Mouse (Mus musculus) spleen, adult 2 months (tissue): ENCODE measurements around the gene Osbpl3. TPM values are rescaled to one million over a fixed set of nuclear protein-coding genes. Genes with fewer than 3 reads are reported as not detected.

ENCODE experiments used
- DNase-seq, 2 experiments: peaks; one replicate each; pipeline versions ENCODE4 v3.0.0 to v3.0.0-alpha.2; 2012 to 2021; ENCODE audit warnings: low spot score in 2 of 2, low read depth in 1 of 2
- H3K27ac ChIP-seq: fragments of 200-500 bp; 2 replicates; pipeline ENCODE4 v1.5.1; 2012; ENCODE audit warnings: low read length, inconsistent platforms; ENCODE audit not compliant: insufficient read depth
- H3K27me3 ChIP-seq: fragments of 200-500 bp; 2 replicates; pipeline ENCODE4 v1.6.1; 2012; ENCODE audit warnings: mild to moderate bottlenecking, moderate library complexity, low read length, inconsistent platforms; ENCODE audit not compliant: control insufficient read depth, insufficient read depth
- H3K36me3 ChIP-seq: fragments of 200-500 bp; 2 replicates; pipeline ENCODE4 v1.6.1; 2012; ENCODE audit warnings: mild to moderate bottlenecking, low read length, inconsistent platforms; ENCODE audit not compliant: control insufficient read depth, insufficient read depth
- H3K4me1 ChIP-seq: fragments of 200-500 bp; 2 replicates; pipeline ENCODE4 v1.6.1; 2011; ENCODE audit warnings: inconsistent platforms; ENCODE audit not compliant: control insufficient read depth, insufficient read depth, insufficient read length
- H3K4me3 ChIP-seq: fragments of 200-500 bp; 2 replicates; pipeline ENCODE4 v1.5.1; 2011; ENCODE audit warnings: mild to moderate bottlenecking, inconsistent platforms; ENCODE audit not compliant: insufficient read depth, insufficient read length; ENCODE audit errors: extremely low read depth
- CTCF ChIP-seq: fragments of 200-500 bp; IDR thresholded peaks from 2 replicates; pipeline ENCODE4 v1.5.1; 2011; ENCODE audit warnings: mild to moderate bottlenecking, inconsistent platforms; ENCODE audit not compliant: insufficient read depth, insufficient read length, insufficient replicate concordance; ENCODE audit errors: extremely low read depth
- POLR2A ChIP-seq: fragments of 200-500 bp; IDR thresholded peaks from 2 replicates; pipeline ENCODE4 v1.6.1; 2011; ENCODE audit warnings: low read depth, low read length, inconsistent platforms
- WGBS: fragments of 180-500 bp; shearing (Covaris S2); methylation state at CpG from one replicate; pipeline ENCODE4 v1.1.7; 2018; 5-methylcytosine and 5-hydroxymethylcytosine counted together
- polyA plus RNA-seq: library from polyadenylated mRNA; depleted of rRNA; stranded (reverse); fragments of >200 nt; gene quantifications from 2 replicates; pipeline ENCODE4 v1.2.3, GENCODE M21; 2012

Gene Osbpl3
- polyA plus RNA-seq, 1 experiment, result 2.8 TPM

DNA sequence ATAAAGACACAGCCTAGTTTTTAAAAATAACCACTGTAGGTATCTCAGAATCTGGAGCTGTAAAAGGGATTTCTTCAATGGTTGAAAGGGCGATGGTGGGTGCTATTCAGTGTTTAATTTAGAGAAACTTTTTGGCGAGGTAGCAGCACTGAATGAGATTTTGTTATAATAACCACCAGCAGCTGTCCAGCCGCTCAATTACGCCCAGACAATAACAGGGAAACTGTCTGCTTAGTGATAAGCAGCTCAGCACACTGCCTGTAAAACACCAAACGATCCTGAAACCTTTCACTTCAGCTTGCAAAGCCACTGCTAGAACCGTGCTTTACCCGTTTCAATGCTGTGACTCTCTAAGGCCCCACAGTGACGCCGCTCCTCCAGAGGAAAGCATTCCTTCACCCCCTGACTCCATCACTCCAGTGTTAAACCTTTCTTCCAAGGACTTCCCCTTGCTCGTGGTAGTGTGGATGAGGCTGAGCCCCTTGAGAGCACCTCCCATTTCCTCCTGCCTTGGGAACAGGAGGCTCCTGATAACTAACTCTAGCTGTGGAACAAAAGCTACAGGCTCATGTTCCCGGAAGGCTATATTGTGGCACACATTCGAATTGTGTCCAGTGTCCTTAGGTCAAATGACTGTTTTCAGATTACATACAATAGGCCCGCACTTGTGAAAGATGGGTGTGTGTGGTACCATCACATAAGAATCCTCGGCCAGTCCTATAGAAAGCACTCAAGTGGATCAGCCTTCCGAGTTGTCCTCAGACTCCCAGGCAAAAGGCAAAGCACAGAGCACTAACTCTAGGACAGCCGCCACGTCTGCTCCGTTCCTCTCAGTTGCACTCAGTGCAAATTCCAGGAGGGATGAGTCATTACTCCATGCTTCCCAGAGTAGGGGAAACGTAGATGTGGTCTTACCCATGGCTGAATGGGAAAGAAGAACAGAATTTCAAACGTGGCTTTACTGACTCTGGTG, 101.0 kb downstream of the Osbpl3 start:
- Histone ChIP-seq H3K4me1 (no peaks in the 10 kb centered on the region), H3K27me3 (no peaks in the 10 kb centered on the region), H3K4me3 (no peak overlapping the region), H3K27ac (no peak overlapping the region), H3K36me3 (no peaks in the 10 kb centered on the region)
- no peak for DNase-seq
- WGBS, result 77% methylated on average over 20 of the region's 20 CpGs
- no peak for TF ChIP-seq CTCF
- no peak for TF ChIP-seq POLR2A

DNA sequence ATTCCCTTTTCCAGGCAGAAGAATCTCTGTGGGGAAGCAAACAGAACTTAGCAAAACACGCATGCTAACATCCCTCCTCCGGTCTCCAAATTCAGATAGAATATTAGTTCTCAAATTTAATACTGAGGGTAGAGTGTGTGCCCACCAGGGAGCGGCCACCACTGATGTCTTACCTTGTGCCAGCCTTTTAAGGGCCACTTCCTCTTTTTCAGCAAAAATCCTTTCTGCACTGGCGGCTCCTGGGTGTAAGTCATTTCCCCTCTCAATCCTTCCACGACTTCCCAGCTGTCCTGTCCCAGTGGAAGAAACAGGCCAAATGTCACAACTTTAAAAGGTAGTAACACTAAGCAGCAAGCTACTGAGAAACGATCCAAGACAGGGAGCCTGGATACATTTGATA, 103.2 kb downstream of the Osbpl3 start:
- Histone ChIP-seq H3K4me1 (no peaks in the 10 kb centered on the region), H3K27ac (no peak overlapping the region), H3K36me3 (no peaks in the 10 kb centered on the region), H3K27me3 (no peaks in the 10 kb centered on the region), H3K4me3 (no peak overlapping the region)
- no peak for TF ChIP-seq POLR2A
- no peak for TF ChIP-seq CTCF
- 25% methylated on average over 6 of the region's 6 CpGs for WGBS
- no peak for DNase-seq

DNA sequence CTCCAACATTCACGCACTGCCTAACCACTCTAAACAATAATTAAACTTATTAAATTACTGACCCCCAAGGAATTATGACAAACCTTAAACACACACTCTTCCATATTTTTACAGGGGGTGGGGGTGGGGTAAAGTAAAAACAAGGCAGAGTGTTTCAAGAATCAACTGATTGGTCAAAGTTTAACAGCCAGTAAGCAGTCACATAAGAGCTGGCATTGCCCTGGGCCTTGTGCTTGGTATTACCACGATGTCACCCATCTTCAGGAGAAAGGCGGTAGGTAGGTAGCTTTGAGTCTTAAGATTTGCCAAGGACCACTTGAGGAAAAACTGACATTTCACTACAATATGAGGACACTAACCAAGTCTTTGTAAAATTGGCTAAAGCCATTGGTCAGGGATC, 105.1 kb downstream of the Osbpl3 start:
- H3K4me1 ChIP-seq, result no peaks in the 10 kb centered on the region
- no peak overlapping the region for H3K27ac ChIP-seq
- no peak for DNase-seq
- no peaks in the 10 kb centered on the region for H3K27me3 ChIP-seq
- no peaks in the 10 kb centered on the region for H3K36me3 ChIP-seq
- no peak for TF ChIP-seq CTCF
- no peak for TF ChIP-seq POLR2A
- 92% methylated on average over 3 of the region's 3 CpGs for WGBS
- no peak overlapping the region for H3K4me3 ChIP-seq

DNA sequence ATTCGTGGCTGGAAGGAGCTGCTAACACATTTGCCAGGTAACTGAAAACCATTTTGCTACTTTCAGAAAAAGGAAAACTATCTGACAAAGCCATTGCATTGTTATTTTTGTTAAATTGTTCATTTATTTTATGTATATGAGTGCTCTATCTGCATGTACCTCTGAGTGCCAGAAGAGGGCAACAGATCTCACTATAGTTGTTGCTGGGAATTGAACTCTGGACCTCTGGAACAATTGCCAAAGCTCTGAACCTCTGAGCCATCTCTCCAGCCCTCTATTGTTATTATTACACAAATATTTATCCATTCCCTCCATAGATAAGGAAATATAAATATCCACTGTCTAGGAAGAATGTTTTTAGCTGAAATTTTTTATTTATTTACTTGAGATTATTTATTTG, 107.4 kb downstream of the Osbpl3 start:
- H3K4me3 ChIP-seq, result no peak overlapping the region
- no peaks in the 10 kb centered on the region for H3K27me3 ChIP-seq
- WGBS, result 62% methylated on average over 1 of the region's 1 CpGs
- no peak for TF ChIP-seq CTCF
- no peak for TF ChIP-seq POLR2A
- DNase-seq, result no peak
- H3K4me1 ChIP-seq, result no peaks in the 10 kb centered on the region
- H3K36me3 ChIP-seq, result no peaks in the 10 kb centered on the region
- H3K27ac ChIP-seq, result no peak overlapping the region

DNA sequence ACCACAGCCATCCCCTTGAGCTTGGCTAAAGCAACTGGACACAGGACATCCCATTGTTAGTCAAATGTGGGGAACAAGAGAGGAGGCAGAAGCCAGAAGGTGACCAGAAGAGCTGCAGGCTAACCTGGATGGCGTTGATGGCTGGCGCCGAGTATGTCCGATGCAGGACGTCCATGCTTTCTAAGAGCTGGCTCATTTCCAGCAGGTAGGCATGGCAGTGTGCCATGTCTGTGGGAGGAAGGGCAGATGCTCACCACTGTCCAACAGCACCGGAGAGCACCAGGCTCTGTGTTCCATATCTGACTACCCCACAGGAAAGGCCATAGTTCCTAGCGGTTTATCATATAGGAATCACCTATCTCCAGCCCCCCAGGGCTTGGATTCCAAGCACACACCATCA, 109.8 kb downstream of the Osbpl3 start:
- DNase-seq, result no peak
- Histone ChIP-seq H3K27ac (no peak overlapping the region), H3K4me1 (no peaks in the 10 kb centered on the region), H3K27me3 (no peaks in the 10 kb centered on the region), H3K4me3 (no peak overlapping the region), H3K36me3 (no peaks in the 10 kb centered on the region)
- WGBS, result 93% methylated on average over 7 of the region's 7 CpGs
- TF ChIP-seq POLR2A, result no peak
- no peak for TF ChIP-seq CTCF

DNA sequence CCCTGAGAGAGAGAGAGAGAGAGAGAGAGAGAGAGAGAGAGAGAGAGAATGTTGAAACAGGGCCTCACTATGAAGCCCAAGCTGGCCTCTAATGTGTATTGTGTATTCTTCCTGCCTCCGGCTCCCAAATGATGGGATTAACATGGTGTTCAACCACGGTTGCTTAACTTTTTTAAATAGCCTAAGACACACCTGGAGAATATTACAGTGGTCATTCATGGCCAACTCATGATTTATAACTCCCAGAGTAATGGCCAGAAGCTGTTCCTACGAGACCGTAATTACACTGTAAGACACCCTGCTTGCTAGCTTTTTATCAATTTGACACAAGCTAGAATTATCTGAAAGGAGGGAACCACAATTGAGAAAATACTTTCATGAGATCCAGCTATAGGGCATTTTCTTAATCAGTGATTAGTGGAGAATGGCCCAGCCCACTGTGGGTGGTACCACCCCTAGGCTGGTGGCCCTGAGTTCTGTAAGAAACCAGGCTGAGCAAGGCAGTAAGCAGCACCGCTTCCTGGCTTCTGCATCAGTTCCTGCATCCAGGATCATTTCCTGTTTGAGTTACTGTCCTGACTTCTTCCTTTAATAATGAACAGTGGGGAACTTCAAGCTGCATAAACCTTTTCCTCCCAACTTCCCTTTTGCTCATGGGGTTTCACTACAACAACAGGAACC, 115.6 kb downstream of the Osbpl3 start:
- H3K27ac ChIP-seq, result no peak overlapping the region
- TF ChIP-seq CTCF (no peak), POLR2A (no peak)
- no peak overlapping the region for H3K4me3 ChIP-seq
- no peaks in the 10 kb centered on the region for H3K27me3 ChIP-seq
- 87% methylated on average over 5 of the region's 5 CpGs for WGBS
- no peaks in the 10 kb centered on the region for H3K4me1 ChIP-seq
- H3K36me3 ChIP-seq, result no peaks in the 10 kb centered on the region
- DNase-seq, result no peak
